Mouse (Mus musculus): Measurements from ENCODE around the gene Vat1.
"Not testable (repeated sequence)": the region's sequence is repeated elsewhere in the genome, so short reads cannot be mapped to it uniquely, and the experiment has no call there.

The Vat1 gene

DNA sequence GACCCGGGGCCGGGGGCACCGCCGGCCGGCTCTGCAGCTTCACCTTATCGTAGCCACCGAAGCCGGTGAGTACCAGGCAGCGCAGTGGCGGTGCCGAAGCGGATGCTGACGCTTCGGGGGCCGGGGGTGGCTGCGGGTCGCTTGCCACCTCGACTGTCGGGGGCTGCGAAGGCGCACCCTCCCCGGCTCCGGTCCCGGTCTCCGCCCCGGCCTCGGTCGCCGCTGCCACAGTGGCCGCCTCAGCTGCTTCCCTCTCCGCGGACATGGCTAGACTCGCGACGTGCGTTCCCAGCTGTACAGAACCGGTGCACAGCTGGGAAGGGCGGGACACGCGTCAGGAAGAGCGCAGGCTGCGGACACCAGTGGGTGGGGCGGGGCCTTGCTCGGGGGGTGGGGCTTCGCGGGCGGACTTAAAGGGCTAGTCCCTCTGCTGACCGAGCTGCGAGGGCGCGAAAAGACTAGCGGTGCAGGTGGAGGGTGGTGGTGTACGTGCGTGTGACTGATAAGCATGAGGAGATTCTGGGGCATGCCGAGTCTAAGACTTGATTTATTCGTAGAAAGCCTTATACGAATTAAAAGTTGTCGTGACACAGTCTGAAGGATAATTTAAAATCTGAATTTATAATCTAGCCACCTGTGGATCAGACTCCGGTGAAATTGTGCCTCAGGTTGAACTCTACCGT is at the start of gene Vat1:
Gene Vat1 (minus strand): TSS at position 362 of the 683 bp plus-strand sequence.
- ATAC-seq (ENCODE audit: insufficient number of reproducible peaks, low FRiP score, low TSS enrichment) = no peak

DNA sequence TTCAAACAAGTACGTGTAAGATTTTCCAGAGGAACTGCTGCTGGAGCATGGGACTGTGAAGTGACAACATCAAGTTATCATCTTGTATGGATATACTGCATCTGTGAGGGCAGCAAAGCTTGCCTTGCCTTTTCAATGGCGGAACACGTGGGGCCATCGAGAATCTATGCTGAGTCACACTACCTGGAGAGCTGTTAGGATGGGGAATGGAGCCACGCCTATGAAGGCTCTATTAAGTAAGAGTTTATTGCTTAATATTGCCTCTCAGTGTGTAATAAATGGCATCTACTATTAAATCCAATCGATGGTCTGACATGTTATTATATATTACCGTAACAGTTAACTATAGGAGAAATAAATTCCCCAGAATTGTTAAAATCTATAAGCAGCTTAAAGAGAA is 41.1 kb upstream of the Vat1 start:
- no peak for ATAC-seq (ENCODE audit: insufficient number of reproducible peaks, low FRiP score, low TSS enrichment)

DNA sequence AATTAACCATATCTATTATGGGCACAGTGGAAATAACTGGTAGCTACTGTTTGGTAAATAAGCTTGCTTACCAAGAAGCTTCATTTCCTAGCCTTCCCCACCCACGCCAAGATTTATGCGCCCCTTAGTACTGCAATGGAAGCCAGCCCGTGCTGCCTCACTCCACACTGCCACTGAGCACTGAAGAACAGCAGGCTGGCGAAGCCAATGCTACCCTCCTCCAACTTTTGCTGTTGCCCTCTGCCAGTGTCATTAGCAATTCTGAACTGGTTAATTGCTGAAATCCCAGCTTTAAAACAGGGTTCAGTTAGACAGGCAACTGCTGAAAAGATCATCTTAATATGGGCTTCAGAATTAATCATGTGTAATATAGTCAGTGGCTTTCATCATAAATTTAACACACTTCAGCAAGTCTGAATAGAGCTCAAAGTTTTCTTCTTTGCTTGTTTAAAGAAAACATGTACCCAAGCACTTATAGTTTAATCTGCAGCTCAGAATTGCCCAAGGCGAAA is 40.3 kb upstream of the Vat1 start:
- ATAC-seq (ENCODE audit: insufficient number of reproducible peaks, low FRiP score, low TSS enrichment) = no peak

DNA sequence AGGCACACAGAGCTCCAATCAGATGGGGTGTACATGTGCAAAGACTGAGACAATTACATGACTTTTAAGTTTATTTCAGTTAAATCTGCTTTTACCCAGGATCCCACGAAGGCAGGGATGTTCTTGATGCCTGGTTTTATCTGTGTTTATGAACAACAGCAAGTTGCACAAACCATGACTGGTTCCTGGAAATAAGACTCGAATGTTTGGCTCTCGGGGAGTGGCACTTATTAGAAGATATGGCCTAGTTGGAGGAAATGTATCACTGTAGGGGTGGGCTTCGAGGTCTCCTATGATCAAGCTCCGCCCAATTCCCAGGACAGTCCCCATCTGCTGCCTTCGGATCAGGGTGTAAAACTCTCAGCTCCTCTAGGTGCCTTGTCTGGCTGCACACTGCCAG is 20.1 kb upstream of the Vat1 start:
- ATAC-seq (ENCODE audit: insufficient number of reproducible peaks, low FRiP score, low TSS enrichment) = no peak

DNA sequence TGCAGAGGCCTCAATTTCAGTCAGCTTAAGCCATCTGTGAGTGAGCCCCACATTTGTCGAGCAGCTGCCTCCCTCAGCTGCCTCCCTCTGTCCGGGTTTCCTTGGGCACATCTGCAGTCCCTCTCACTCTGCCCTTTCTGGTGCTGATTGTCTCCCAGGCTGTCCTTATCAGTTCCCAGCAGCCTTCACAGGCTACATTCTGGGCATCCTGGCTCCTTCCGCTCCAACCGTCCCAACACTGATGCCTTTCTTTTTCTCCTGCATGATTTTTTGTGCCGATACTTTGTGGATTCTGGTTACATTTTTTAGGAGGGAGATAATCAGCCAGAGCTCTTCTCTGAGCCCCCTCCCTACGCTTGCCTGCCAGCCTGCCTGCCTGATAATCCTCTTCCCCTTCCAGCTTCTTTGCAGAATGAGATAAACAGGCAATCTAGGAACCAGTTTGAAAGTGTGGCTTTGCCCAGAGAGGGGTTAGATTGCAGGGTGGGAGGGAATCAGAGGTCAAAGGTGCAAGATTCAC is 19.5 kb upstream of the Vat1 start:
- no peak for ATAC-seq (ENCODE audit: insufficient number of reproducible peaks, low FRiP score, low TSS enrichment)

DNA sequence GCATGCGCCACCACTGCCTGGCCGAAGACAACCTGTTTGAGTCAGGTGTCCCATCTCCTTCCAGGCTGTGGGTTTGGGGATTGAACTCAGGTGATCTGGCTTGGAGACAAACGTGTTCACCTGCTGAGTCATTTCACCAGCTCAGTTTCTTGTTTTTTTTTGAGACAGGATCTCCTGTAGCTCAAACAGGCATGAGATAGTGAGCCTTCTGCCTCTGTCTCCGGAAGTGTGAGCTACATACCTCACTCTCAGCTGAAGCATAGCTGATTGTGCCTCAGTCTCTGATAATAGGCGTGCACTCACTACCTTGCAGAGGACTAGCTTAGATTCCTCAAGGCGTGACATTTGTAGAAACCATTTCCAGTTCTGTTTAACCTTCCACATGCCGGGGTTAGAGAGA is 18.8 kb upstream of the Vat1 start:
- no peak for ATAC-seq (ENCODE audit: insufficient number of reproducible peaks, low FRiP score, low TSS enrichment)

DNA sequence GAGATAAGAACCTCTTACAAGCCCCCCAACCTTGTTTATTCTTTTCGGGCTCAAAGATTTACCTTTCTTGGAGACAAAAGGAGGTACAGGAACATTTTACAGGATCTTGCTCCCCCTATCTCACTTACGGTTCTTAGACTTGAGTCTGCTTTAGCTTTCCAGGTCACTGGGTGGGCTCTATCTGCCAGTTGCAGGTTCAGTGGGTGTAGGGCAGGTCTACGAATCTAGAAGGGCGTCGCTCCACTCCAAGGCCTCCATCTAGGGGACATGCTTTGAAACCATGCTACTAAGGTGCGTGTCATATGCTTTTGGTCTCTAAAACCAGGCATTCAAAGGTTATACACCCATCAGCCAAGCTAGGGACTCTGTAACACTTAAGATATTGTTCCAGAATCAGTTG is 18.2 kb upstream of the Vat1 start:
- no peak for ATAC-seq (ENCODE audit: insufficient number of reproducible peaks, low FRiP score, low TSS enrichment)

DNA sequence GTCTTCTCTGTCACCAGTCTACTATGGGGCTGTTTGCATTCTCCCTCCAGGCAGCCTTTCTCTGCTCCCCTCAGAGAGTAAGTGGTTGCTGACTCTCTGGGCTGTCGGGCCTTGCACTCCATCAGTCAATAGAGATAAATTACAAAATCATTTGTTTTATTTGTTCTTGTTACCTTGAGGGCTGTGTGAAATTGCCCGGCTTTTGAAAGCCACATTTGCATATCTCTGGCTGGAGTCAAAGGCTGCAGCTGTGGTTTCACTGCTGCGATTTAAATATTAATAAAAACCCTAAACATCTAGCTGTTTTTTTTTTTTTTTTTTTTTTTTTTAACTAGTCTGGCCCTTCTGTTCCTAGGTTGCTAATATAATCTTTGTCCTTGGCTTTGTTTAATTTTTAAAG is 17.8 kb upstream of the Vat1 start:
- no peak for ATAC-seq (ENCODE audit: insufficient number of reproducible peaks, low FRiP score, low TSS enrichment)

DNA sequence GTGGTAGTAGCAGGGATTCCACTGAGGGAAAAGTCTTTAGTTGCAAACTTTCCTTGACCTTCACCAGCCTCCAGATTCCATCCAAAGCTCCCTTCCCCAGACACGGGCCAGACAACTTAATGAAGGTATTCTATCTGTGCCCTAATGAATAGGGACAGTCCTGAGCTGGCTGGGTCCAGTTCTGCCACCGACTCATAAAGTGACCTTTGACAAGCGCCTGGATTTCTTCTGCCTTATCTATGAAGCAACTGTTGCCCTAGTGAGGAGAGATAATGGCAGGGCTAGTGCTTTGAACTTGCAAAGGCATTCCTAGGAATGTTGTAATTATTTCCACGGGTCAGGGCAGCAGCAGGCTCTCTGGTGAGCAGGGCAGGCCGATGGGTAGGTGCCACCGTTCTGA is 14.9 kb upstream of the Vat1 start:
- no peak for ATAC-seq (ENCODE audit: insufficient number of reproducible peaks, low FRiP score, low TSS enrichment)

DNA sequence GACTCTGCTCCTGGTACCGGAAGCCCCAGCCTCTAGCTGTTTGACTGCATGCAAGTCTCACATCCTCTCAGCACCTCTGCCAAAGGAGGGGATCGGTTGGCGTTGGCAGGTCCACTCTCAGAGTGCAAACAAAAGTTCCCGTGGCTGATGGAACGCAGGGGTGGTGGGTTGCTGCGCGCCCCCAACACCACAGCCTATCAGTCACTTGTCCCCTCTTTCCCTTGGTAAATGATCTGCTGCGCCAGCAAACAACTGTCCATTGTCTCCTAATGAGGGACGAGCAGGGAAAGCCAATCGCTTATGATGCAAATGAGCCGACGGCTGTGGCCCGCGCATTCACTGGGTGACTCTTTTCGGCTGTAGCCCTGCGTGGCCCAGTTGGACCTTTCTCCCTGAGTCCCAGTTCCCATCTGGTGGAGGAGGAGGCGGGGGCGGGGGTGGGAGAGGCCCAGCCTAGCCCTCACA is 13.2 kb upstream of the Vat1 start:
- ATAC-seq (ENCODE audit: insufficient number of reproducible peaks, low FRiP score, low TSS enrichment) = no peak

DNA sequence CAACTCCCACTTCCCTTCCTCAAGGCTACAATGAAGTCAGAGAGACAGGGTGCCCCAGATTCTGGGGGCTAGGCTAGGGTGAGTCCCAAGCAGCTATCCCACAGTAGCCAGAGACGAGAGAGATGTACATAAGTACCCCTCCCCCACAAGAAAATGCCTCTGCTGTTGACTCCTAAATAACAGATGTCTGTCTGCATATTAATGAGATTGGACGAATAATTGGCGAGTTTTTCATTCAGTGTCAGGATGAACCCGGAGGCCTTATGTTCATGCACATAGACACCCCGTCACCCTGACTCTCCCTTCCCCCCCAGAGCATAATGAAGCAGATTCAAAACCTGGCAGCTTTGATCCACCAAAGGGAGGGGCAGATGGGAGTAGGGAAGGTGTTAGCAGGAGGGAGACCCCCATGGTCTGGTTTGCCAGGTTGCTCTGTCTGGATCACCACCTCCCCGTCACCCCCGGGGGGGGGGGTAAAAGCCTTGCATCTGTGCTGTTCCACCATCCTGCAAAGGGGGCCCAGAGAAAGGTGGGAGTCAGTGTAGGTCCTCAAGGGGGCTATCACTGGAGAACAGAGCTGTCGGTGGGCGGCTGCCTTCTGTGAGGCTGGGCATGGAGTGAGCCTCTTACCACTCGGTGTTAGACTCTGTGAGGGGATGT is 11.7 kb upstream of the Vat1 start:
- no peak for ATAC-seq (ENCODE audit: insufficient number of reproducible peaks, low FRiP score, low TSS enrichment)

DNA sequence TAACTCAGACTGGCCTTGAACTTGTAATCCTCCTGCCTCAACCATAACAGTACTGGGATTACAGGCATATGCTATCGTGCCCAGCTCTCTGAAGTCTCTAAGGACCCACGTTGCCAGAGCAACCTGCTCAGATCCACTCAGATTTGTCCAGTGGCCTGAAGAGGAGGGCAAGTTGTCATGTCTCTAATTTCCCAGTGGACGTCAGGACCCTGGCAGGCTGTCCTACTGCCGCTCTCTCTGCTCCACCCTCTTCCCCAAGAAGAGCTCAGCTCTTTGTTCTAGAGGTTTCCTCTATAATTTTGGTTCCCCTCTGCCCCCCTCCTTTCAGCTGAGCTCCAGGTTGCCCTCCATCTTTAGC is 11.1 kb upstream of the Vat1 start:
- ATAC-seq (ENCODE audit: insufficient number of reproducible peaks, low FRiP score, low TSS enrichment) = no peak

DNA sequence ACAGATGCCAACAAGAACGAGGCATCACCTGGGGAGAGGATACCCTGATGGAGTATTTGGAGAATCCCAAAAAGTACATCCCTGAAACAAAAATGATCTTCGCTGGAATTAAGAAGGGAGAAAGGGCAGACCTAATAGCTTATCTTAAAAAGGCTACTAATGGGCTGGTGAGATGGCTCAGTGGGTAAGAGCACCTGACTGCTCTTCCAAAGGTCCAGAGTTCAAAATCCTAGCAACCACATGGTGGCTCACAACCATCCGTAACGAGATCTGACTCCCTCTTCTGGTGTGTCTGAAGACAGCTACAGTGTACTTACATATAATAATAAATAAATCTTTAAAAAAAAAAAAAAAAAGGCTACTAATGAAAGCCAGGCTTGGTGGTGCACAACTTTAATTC is 10.3 kb upstream of the Vat1 start:
- ATAC-seq (ENCODE audit: insufficient number of reproducible peaks, low FRiP score, low TSS enrichment) = not testable (repeated sequence)

DNA sequence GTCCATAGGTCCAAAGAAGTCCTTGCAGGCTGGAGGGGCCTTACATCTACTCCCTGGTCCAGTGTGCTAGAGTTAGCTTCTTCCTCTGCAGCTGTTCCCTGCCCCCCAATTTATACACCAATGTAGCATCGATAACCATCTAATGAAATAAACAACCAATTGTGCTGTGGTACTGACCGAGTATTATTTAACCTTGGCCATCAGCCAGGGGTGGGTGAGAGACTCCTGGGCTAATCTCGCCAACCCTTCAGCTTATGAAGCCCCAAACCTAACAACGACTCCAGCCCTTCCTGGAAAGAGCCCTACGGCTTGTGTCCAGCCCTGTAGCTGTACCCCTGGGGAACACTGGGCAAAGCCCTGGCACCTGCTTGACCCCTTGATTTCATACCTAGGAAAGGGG is 8.3 kb upstream of the Vat1 start:
- no peak for ATAC-seq (ENCODE audit: insufficient number of reproducible peaks, low FRiP score, low TSS enrichment)

DNA sequence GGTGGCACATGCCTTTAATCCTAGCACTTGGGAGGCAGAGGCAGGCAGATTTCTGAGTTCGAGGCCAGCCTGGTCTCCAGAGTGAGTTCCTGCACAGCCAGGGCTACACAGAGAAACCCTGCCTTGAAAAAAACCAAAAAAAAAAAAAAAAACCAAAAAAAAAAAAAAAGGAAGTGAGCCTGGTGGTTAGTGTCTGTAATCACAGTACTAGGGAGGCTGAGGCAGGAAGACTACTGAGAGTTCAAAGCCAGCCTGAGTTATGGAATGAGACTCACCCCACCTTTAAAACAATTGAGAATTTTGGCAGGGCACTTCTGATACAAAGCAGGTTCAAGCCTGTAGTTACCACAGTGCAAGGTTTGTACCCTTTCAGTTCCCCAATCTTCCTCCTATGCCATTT is 7.7 kb upstream of the Vat1 start:
- ATAC-seq (ENCODE audit: insufficient number of reproducible peaks, low FRiP score, low TSS enrichment) = not testable (repeated sequence)

DNA sequence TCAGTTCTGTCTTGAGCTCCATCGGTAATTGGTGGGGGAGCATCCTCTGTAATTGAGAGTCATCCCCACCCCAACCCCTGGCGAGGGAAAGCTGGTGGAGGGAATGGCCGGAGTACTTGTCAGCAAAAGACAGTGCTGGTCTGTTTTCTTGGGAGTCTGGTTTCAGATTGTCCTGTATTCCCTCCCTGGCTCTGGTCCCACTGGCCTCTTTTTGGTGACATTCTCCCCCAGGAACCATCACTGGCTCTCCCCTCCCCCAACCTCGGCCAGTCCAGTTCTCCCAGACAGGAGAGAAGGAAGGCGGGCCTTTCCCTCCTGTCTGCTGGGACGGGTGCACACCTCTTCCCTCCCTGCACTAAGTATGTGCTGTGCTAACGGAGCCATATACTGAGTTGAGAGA is 6.3 kb upstream of the Vat1 start:
- no peak for ATAC-seq (ENCODE audit: insufficient number of reproducible peaks, low FRiP score, low TSS enrichment)

DNA sequence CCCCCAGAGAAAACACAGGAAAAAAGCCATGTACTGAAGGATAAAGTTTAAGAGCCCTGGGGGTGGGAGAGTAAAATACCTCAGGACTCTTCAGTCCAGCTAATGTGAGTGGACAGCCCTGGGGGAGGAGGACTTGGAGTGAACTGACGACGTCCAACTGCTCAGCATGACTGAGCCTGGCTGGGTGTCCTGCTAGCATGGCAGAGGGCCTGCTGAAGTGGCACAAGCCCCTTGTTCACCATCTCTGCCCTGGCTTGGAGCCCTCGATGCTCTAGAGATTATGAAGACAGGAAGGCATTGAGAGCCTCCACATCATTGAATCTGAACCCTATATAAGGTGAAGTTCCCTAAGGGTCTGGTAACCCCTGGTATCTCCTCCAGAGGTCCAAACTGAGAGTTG is 5.9 kb upstream of the Vat1 start:
- ATAC-seq (ENCODE audit: insufficient number of reproducible peaks, low FRiP score, low TSS enrichment) = no peak

DNA sequence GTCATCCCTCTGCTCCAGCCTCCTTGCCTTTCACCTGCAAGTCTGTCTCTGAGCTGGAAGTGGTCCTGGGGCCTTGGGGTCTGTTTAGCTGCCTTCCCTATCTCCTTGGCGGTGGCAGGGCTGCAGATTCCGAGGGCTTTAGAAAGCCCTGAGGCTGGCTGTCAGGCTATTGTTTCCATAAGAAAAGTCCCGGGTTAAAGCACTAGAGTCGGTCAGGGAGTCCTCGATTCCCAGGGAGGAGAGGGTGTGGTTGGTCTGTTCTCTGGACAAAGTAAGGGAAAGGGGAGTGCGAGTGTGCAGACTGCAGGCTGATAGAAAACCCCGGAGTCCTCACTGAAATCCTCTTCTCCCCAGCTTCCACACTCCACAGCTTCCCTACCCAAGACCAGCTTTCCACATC is 4.2 kb upstream of the Vat1 start:
- ATAC-seq (ENCODE audit: insufficient number of reproducible peaks, low FRiP score, low TSS enrichment) = no peak

DNA sequence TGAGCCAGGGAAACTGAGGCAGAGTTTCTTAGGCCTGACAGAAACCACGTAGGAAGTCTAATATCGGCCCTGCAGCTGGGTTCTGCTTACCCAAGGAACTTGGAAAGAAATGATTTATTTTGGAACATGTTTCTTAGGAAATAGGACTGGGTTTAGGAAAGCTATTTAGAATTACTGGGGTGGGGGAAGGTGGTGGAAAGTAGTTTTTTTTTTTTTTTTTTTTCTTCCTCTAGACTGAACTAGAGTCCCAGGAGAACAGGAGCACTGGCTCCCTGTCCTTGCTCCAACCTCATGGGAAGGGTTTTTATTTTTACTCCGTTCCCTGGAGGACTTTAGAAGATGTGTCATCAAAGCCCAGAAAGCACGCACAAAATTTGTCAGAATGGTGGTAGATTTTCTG is 3.1 kb upstream of the Vat1 start:
- no peak for ATAC-seq (ENCODE audit: insufficient number of reproducible peaks, low FRiP score, low TSS enrichment)

DNA sequence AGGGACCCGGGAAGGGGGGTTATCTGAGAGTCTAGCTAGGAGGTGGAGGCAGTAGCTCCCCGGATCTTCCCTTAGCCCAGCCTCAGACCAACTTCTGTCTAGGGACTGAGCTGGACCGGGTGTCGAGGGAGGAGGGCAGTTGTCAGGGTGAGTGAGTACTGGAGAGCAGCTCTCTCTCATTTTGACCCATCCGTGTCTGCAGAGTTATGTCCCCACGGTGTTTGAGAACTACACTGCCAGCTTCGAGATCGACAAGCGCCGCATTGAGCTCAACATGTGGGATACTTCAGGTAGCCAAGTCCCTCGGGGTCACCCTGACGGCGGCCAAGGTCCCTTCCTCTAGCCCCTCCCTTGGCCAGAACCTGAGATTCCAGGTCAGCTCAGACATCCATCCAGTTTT is 2.7 kb upstream of the Vat1 start:
- ATAC-seq (ENCODE audit: insufficient number of reproducible peaks, low FRiP score, low TSS enrichment) = no peak

DNA sequence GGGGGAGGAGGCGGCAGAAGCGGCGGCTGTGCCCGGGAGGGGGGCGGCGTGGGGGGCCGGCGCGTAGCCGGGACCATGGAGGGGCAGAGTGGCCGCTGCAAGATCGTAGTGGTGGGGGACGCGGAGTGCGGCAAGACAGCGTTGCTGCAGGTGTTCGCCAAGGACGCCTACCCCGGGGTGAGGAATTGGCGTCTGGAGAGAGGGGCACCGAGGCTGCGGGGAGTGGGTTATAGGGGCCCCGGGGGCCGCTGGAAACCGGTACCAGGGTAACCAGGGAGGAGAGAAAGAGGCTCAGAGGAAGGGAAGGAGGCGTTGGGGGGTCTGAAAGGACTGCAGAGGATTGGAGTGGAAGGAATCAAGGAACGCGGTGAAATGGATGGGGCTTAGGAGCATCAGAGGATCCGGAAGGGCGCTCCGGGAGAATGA is 2.2 kb upstream of the Vat1 start:
- no peak for ATAC-seq (ENCODE audit: insufficient number of reproducible peaks, low FRiP score, low TSS enrichment)

All from cerebellum, adult (tissue).